Mouse (Mus musculus) bone marrow macrophage, adult 2 months (primary cell): ENCODE measurements at regions not wholly inside any gene's neighbourhood (a gene's known extent, or its start where the extent isn't known, plus 50 kb on each side); places are given as distances from the start of the nearest gene placed in this dataset.

Source experiments
- CTCF ChIP-seq: IDR thresholded peaks from 2 replicates; pipeline ENCODE4 v1.5.1; 2012; ENCODE audit warnings: low read depth, mild to moderate bottlenecking, low read length, moderate library complexity
- POLR2A ChIP-seq: IDR thresholded peaks from 2 replicates; pipeline ENCODE4 v1.6.1; 2012; ENCODE audit warnings: mild to moderate bottlenecking, low read depth, low read length, borderline replicate concordance

DNA sequence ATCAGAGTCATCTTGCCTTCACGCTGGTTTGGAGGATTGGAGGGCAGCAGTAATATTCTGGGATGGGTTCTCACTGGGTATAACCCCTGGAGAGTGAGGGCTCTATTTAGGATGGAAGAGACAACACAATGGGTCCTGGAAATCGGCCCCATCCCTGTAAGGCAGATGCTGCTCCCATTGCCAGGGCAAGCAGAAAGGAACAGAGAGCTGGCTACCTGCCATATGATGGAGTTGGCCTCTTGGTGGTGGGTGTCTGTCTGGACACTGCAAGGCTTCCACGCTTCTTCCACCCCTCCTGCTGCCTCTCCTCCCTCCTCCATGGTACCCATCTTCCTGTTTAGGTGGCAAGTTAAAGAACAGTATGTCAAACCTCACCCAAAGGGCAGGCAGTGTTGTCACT lies 308.6 kb downstream of the Glrx3 start:
- TF ChIP-seq CTCF, result no peak
- no peak for TF ChIP-seq POLR2A
